In genomic region chr12:86023081-86023871, GRCm38 (mm10) we compare ENCODE assay signal across 9 mouse cellular contexts. TPM values are rescaled to one million over a fixed set of nuclear protein-coding genes. Genes with fewer than 3 reads are reported as not detected.
DNase-seq lines count a peak whose midpoint lies in the region; ATAC-seq lines count a peak whose summit lies in the region.
"Had no signal": no experiment of that assay in that cellular context is flagged by ENCODE, and none has a peak within 500 bp of the region (broad histone marks: within the 10 kb centered on the region; RNA-seq: fewer than 3 reads in every experiment).

No protein-coding gene starts in this region.

- DNase-seq in embryo, embryonic 11 days: peak; percentile 40
- DNase-seq in embryo, embryonic 10 days (ENCODE audit: low spot score): no peak
- peak; percentile 13 for DNase-seq in retina, postnatal 1 day
- DNase-seq in retina, embryonic 14.5 days (ENCODE audit: low spot score): no peak
- DNase-seq in kidney, postnatal 25 days: peak; percentile 36 to 44
- DNase-seq in urinary bladder, postnatal 10 days (ENCODE audit: low spot score): no peak
- no peak for DNase-seq in spleen, postnatal 4 days (ENCODE audit: low spot score in 2 of 2)

- no peaks in the 10 kb centered on the region for H3K9me3 ChIP-seq in stomach, embryonic 16.5 days (replicated peaks; ENCODE audit: control insufficient read depth, low read length)
- H3K9me3 ChIP-seq: megakaryocyte, embryonic 14.5 days had no signal

- WGBS in stomach, embryonic 16.5 days: 57% methylated on average over 4 of the region's 4 CpGs

- no peaks in the 10 kb centered on the region for H3K36me3 ChIP-seq in stomach, embryonic 16.5 days (ENCODE audit: control insufficient read depth, insufficient read depth, low read length)

- peaks cover 17% of the 10 kb centered on the region for H3K4me1 ChIP-seq in stomach, embryonic 16.5 days (ENCODE audit: control insufficient read depth, insufficient read depth, low read length)

- no peak overlapping the region for H3K4me2 ChIP-seq in stomach, embryonic 16.5 days (ENCODE audit: low read depth, low read length)

- no peaks in the 10 kb centered on the region for H3K27me3 ChIP-seq in stomach, embryonic 16.5 days (ENCODE audit: control insufficient read depth, insufficient read depth, low read length)
- H3K27me3 ChIP-seq: megakaryocyte, embryonic 14.5 days had no signal

- ATAC-seq in stomach, embryonic 16.5 days (ENCODE audit: insufficient read depth, low FRiP score): peak; percentile 68; the same call in 1 of the 2 replicates

- H3K4me3 ChIP-seq in stomach, embryonic 16.5 days (replicated peaks; ENCODE audit: low read length): no peak overlapping the region
- H3K4me3 ChIP-seq: megakaryocyte, embryonic 14.5 days had no signal

- peak overlapping the region; percentile 35; the same call in 1 of the 2 replicates for H3K27ac ChIP-seq in stomach, embryonic 16.5 days (ENCODE audit: low read length)

- no peak overlapping the region for H3K9ac ChIP-seq in stomach, embryonic 16.5 days (ENCODE audit: low read length)

RNA-seq across cellular contexts. Expression of gene Tgfb3, which starts 55.6 kb away (rescaled TPM):
- polyA plus RNA-seq in stomach, embryonic 16.5 days (2015; fragmentation: Nextera tagmentation; extraction: Ambion mirVana): 31.2 and 35.8 TPM in 2 replicates

RNA-seq across cellular contexts. Expression of gene Ift43, which starts 59.1 kb away (rescaled TPM):
- 54.1 and 56.6 TPM in 2 replicates for polyA plus RNA-seq in stomach, embryonic 16.5 days (2015; fragmentation: Nextera tagmentation; extraction: Ambion mirVana)

Comparison
In these comparisons a context has a peak if more than half of its experiments do, and no peak if none do; other contexts are left out.
1. DNase-seq: peak in embryo, embryonic 11 days (single experiment), retina, postnatal 1 day (single experiment) and kidney, postnatal 25 days (2 of 2); none in embryo, embryonic 10 days (single experiment), retina, embryonic 14.5 days (single experiment), urinary bladder, postnatal 10 days (single experiment) and spleen, postnatal 4 days (0 of 2).